In genomic region chr6:125190816-125191215, GRCm38 (mm10) we compare ENCODE assay signal across 1 mouse cellular context.
TF ChIP-seq lines count a peak whose summit lies in the region.

No protein-coding gene starts in this region.

TF ChIP-seq in MEL, 35 proteins besides CTCF, POLR2A, EP300 and RAD21:
- TF ChIP-seq ZKSCAN1 (IDR thresholded peaks at IDR 0.05; ENCODE audit: low read depth, low read length) (no peak), BHLHE40 (IDR thresholded peaks at IDR 0.05; ENCODE audit: borderline replicate concordance, low read depth, low read length) (no peak), MEF2A (IDR thresholded peaks at IDR 0.05; ENCODE audit: extremely low read depth, insufficient replicate concordance, low read depth, low read length, poor library complexity, severe bottlenecking) (no peak), KAT2A (conservative IDR thresholded peaks at IDR 0.05; ENCODE audit: low read depth, low read length) (no peak), GATA1 (IDR thresholded peaks at IDR 0.05; ENCODE audit: low read depth, low read length) (no peak), CHD2 (IDR thresholded peaks at IDR 0.05; ENCODE audit: low read length) (no peak)
